Mouse (Mus musculus) lung, postnatal 0 days (tissue): ENCODE data around the gene Kcnj9. TPM values are rescaled to one million over a fixed set of nuclear protein-coding genes. Genes with fewer than 3 reads are reported as not detected.

Experiments used
- ATAC-seq: fragments of 200-750 bp; cut with Nextera tagmentation; 2 replicates; pipeline ENCODE4 v1.8.0; 2017; ENCODE audit warnings: moderate library complexity
- DNase-seq: peaks from one replicate; pipeline ENCODE4 v3.0.0-alpha.2; 2016; ENCODE audit warnings: low spot score
- H3K27ac ChIP-seq: fragments of 300-500 bp; sonication (generic); 2 replicates; pipeline ENCODE4 v1.5.1; 2014; ENCODE audit warnings: antibody characterized with exemption, mild to moderate bottlenecking, low read length, mixed read lengths
- H3K27me3 ChIP-seq: fragments of 300-500 bp; sonication (generic); replicated peaks from 2 replicates; pipeline ENCODE4 v1.6.1; 2014; ENCODE audit warnings: low read length, mixed read lengths; ENCODE audit not compliant: insufficient read depth
- H3K36me3 ChIP-seq: fragments of 300-500 bp; sonication (generic); 2 replicates; pipeline ENCODE4 v1.6.1; 2014; ENCODE audit warnings: low read length, mixed read lengths; ENCODE audit not compliant: insufficient read depth
- H3K4me1 ChIP-seq: fragments of 300-500 bp; sonication (generic); 2 replicates; pipeline ENCODE4 v1.6.1; 2014; ENCODE audit warnings: antibody characterized with exemption, low read depth, low read length, mixed read lengths; ENCODE audit not compliant: insufficient read depth
- H3K4me2 ChIP-seq: fragments of 300-500 bp; sonication (generic); replicated peaks from 2 replicates; pipeline ENCODE4 v1.6.1; 2014; ENCODE audit warnings: low read depth, mild to moderate bottlenecking, low read length, moderate library complexity, mixed read lengths
- H3K4me3 ChIP-seq: fragments of 300-500 bp; sonication (generic); 2 replicates; pipeline ENCODE4 v1.5.1; 2014; ENCODE audit warnings: low read depth, low read length
- H3K9ac ChIP-seq: fragments of 300-500 bp; sonication (generic); replicated peaks from 2 replicates; pipeline ENCODE4 v1.6.1; 2014; ENCODE audit warnings: low read depth, mild to moderate bottlenecking
- H3K9me3 ChIP-seq: fragments of 300-500 bp; sonication (generic); 2 replicates; pipeline ENCODE4 v1.6.1; 2016; ENCODE audit warnings: low read length, mixed read lengths
- CTCF ChIP-seq: IDR thresholded peaks from 2 replicates; pipeline ENCODE4 v1.5.1; 2016; ENCODE audit warnings: antibody characterized with exemption, mild to moderate bottlenecking
- EP300 ChIP-seq: IDR thresholded peaks from 2 replicates; pipeline ENCODE4 v1.6.1; 2016; ENCODE audit warnings: antibody characterized with exemption, mild to moderate bottlenecking, control low read depth
- WGBS: fragments of 180-500 bp; shearing (Covaris S2); extraction: QIAGEN DNeasy Blood & Tissue Kit; methylation state at CpG from one replicate; pipeline ENCODE4 v1.1.7; 2014; 5-methylcytosine and 5-hydroxymethylcytosine counted together
- polyA plus RNA-seq: library from polyadenylated mRNA; unstranded; fragments of >200 nt; fragmentation: Nextera tagmentation; extraction: Ambion mirVana; gene quantifications from 2 replicates; pipeline ENCODE4 v1.2.1, GENCODE M21; 2015

Kcnj9 gene
- polyA plus RNA-seq, 1 experiment from 2014 or later, result not detected

DNA sequence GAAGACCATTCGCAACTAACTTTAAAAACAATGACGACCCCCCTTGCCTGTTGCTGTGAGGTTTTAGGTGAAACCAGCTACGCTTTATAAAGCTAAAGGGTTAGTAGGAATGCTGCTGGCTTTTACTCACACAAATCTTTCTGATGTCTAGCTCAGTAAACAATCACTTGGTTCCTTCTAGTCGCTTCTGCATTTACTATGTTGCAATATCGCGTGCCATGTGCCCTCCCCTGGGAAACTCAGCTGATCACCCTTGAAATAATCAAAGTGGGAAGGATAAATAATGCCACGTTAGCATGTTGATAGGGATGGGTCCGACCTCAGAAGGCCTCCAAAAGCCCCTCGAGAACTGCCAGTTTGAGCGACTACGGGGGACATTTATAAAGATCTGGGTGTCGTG, 18.3 kb upstream of the Kcnj9 start:
- no peaks in the 10 kb centered on the region for H3K4me1 ChIP-seq
- H3K9me3 ChIP-seq, result no peaks in the 10 kb centered on the region
- no peaks in the 10 kb centered on the region for H3K36me3 ChIP-seq
- peaks cover 7% of the 10 kb centered on the region; the same call in 1 of the 2 replicates for H3K27me3 ChIP-seq
- H3K4me2 ChIP-seq, result no peak overlapping the region
- no peak overlapping the region for H3K4me3 ChIP-seq
- ATAC-seq (no peak), DNase-seq (no peak)
- H3K9ac ChIP-seq, result no peak overlapping the region
- no peak overlapping the region for H3K27ac ChIP-seq
- 78% methylated on average over 12 of the region's 12 CpGs for WGBS
- TF ChIP-seq EP300 (no peak), CTCF (no peak)

- Histone ChIP-seq H3K36me3 (no peaks in the 10 kb centered on the region), H3K9me3 (no peaks in the 10 kb centered on the region), H3K27ac (no peak overlapping the region), H3K9ac (no peak overlapping the region), H3K4me3 (no peak overlapping the region), H3K4me1 (no peaks in the 10 kb centered on the region), H3K27me3 (peaks cover 4% of the 10 kb centered on the region; the same call in 1 of the 2 replicates), H3K4me2 (no peak overlapping the region)
- ATAC-seq (no peak), DNase-seq (no peak)
- 73% methylated on average over 10 of the region's 10 CpGs for WGBS
- TF ChIP-seq EP300, result no peak
- TF ChIP-seq CTCF, result no peak
These were observed 17.6 kb upstream of the Kcnj9 start for GRCm38 (mm10) chr1:172346707-172347106.

- no peaks in the 10 kb centered on the region; the same call in 1 of the 2 replicates for H3K4me1 ChIP-seq
- TF ChIP-seq CTCF, result no peak
- TF ChIP-seq EP300, result no peak
- no peaks in the 10 kb centered on the region for H3K36me3 ChIP-seq
- no peaks in the 10 kb centered on the region for H3K27me3 ChIP-seq
- H3K9ac ChIP-seq, result no peak overlapping the region
- DNase-seq, result peak; percentile 66
- H3K4me2 ChIP-seq, result no peak overlapping the region
- H3K27ac ChIP-seq, result no peak overlapping the region
- H3K4me3 ChIP-seq, result no peak overlapping the region
- ATAC-seq, result peak; percentile 44
- H3K9me3 ChIP-seq, result no peaks in the 10 kb centered on the region
- 56% methylated on average over 7 of the region's 7 CpGs for WGBS
These were observed 15.7 kb upstream of the Kcnj9 start for GRCm38 (mm10) chr1:172344820-172345219.

DNA sequence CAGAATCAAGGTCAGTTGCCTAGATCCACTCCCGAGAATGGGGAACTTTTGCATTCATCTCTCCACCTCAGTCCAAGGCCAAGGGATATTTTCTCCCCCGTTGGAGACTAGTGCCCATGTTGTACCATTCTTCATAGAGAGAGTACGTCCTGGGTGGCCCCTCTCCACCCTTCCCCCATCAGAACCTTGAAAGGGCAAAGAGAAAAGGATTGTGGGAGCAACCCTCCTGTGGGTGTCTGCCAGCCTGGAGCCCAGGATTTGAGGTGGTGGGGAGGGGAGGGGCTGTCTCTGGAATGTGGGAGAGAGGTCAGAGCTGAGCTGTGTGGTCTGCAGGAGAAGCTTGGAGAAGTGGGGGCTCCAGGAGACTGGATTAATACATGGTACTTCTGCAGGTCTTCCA, 14.8 kb upstream of the Kcnj9 start:
- H3K27me3 ChIP-seq, result no peaks in the 10 kb centered on the region
- H3K27ac ChIP-seq, result no peak overlapping the region
- ATAC-seq, result no peak

DNA sequence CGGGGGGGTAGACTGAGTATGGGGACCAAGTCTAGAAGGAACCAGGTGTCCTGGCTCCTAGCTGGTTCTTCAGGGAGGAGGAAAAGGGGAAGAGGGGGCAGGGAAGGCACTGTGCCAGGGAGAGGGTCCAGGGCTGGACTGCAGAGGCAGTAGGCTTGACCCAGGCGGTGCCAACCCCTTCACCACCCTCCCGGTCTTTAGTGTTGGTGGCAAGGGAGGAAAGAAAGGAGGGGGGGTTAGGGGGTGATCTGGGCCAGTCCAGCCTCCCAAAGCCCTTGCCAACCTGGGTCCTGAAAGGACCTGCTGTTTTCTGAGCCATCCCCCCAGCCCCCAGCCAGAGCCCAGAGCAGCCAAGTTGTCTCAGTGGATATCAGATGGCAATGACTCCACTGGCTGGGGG, 13.6 kb upstream of the Kcnj9 start:
- Histone ChIP-seq H3K36me3 (no peaks in the 10 kb centered on the region), H3K9me3 (no peaks in the 10 kb centered on the region), H3K27ac (no peak overlapping the region), H3K9ac (no peak overlapping the region), H3K27me3 (no peaks in the 10 kb centered on the region), H3K4me2 (no peak overlapping the region), H3K4me1 (no peaks in the 10 kb centered on the region; the same call in 1 of the 2 replicates), H3K4me3 (no peak overlapping the region)
- DNase-seq, result no peak
- 87% methylated on average over 3 of the region's 3 CpGs for WGBS
- no peak for ATAC-seq
- TF ChIP-seq CTCF (no peak), EP300 (no peak)

More for the DNA sequence above, 14.8 kb upstream of the Kcnj9 start:
- no peak for DNase-seq
- no peaks in the 10 kb centered on the region for H3K36me3 ChIP-seq
- no peaks in the 10 kb centered on the region for H3K9me3 ChIP-seq
- no peak overlapping the region for H3K9ac ChIP-seq
- TF ChIP-seq CTCF (no peak), EP300 (no peak)
- 53% methylated on average over 3 of the region's 3 CpGs for WGBS
- no peaks in the 10 kb centered on the region; the same call in 1 of the 2 replicates for H3K4me1 ChIP-seq
- no peak overlapping the region for H3K4me2 ChIP-seq
- no peak overlapping the region for H3K4me3 ChIP-seq

- Histone ChIP-seq H3K4me1 (no peaks in the 10 kb centered on the region; the same call in 1 of the 2 replicates), H3K36me3 (no peaks in the 10 kb centered on the region), H3K4me3 (peak overlapping the region; percentile 35; the same call in 1 of the 2 replicates), H3K9ac (no peak overlapping the region), H3K27ac (no peak overlapping the region), H3K27me3 (no peaks in the 10 kb centered on the region), H3K4me2 (peak overlapping the region; percentile 57), H3K9me3 (no peaks in the 10 kb centered on the region)
- TF ChIP-seq EP300 (no peak), CTCF (no peak)
- 8% methylated on average over 10 of the region's 10 CpGs for WGBS
- no peak for DNase-seq
- ATAC-seq, result no peak
These were observed 12.3 kb upstream of the Kcnj9 start for GRCm38 (mm10) chr1:172341386-172341785.
